Mouse (Mus musculus) layer of hippocampus, postnatal 14 days (tissue): ENCODE results near the gene Lsr. TPM values are rescaled to one million over a fixed set of nuclear protein-coding genes. Genes with fewer than 3 reads are reported as not detected.
"Not testable (repeated sequence)": the region's sequence is repeated elsewhere in the genome, so short reads cannot be mapped to it uniquely, and the experiment has no call there.

Experiments used
- DNase-seq, 2 experiments: peaks; one replicate each; pipeline ENCODE4 v3.0.0; 2021 to 2022; ENCODE audit warnings: low spot score in 2 of 2, mixed read lengths in 1 of 2
- total RNA-seq, 2 experiments: library from RNA; stranded (reverse); gene quantifications; 2 replicates each; pipeline ENCODE4 v1.2.3; 2021

Lsr gene
- total RNA-seq, 2 experiments from 2014 or later: 9.0 to 11.4 TPM

GRCm38 (mm10) chr7:30965677-30966076 is 7.6 kb downstream of the Lsr start:
- no peak for DNase-seq

GRCm38 (mm10) chr7:30964366-30964765 is 8.9 kb downstream of the Lsr start:
- DNase-seq: no peak

- DNase-seq: no peak
These were observed 10.4 kb downstream of the Lsr start for GRCm38 (mm10) chr7:30962862-30963261.

GRCm38 (mm10) chr7:30959786-30960349 is 13.4 kb downstream of the Lsr start:
- no peak for DNase-seq

GRCm38 (mm10) chr7:30958866-30959487 is 14.3 kb downstream of the Lsr start:
- no peak for DNase-seq

- no peak for DNase-seq
These were observed 15.0 kb downstream of the Lsr start for GRCm38 (mm10) chr7:30958109-30958865.

- DNase-seq: peak; percentile 91
These were observed 15.9 kb downstream of the Lsr start for GRCm38 (mm10) chr7:30957367-30957783.

GRCm38 (mm10) chr7:30956756-30957366 is 16.4 kb downstream of the Lsr start, which contains the start of gene Usf2:
Gene Usf2, minus strand, starts transcription at chr7:30956803.
- DNase-seq: peak; percentile 72 to 77

GRCm38 (mm10) chr7:30956357-30956751 is 16.9 kb downstream of the Lsr start:
- DNase-seq: peak in 1 of 2 experiments; percentile 50

GRCm38 (mm10) chr7:30955584-30956356 is 17.5 kb downstream of the Lsr start:
- DNase-seq: peak; percentile 72 to 77

GRCm38 (mm10) chr7:30954971-30955520 is 18.2 kb downstream of the Lsr start:
- DNase-seq: no peak

GRCm38 (mm10) chr7:30954036-30954435 is 19.2 kb downstream of the Lsr start:
- no peak for DNase-seq

GRCm38 (mm10) chr7:30953459-30953858 is 19.8 kb downstream of the Lsr start:
- no peak for DNase-seq

GRCm38 (mm10) chr7:30952441-30953265 is 20.6 kb downstream of the Lsr start:
- no peak for DNase-seq

GRCm38 (mm10) chr7:30949902-30950301 is 23.4 kb downstream of the Lsr start:
- not testable (repeated sequence) for DNase-seq

- no peak for DNase-seq
These were observed 27.4 kb downstream of the Lsr start for GRCm38 (mm10) chr7:30945876-30946275.

- not testable (repeated sequence) for DNase-seq
These were observed 27.8 kb downstream of the Lsr start for GRCm38 (mm10) chr7:30945466-30945865.

- not testable (repeated sequence) for DNase-seq
These were observed 28.6 kb downstream of the Lsr start for GRCm38 (mm10) chr7:30944706-30945105.

- DNase-seq: no peak
These were observed 29.2 kb downstream of the Lsr start, which contains the start of gene Hamp for GRCm38 (mm10) chr7:30943909-30944635. Gene Hamp, minus strand, starts transcription at chr7:30944032.
